Mouse (Mus musculus): ENCODE measurements around the gene Olah.

Gene Olah

GRCm38 (mm10) chr2:3348919-3349318 lies 48.1 kb downstream of the Olah start:
- DNase-seq (ENCODE audit: low spot score in 2 of 2) = peak in 1 of 2 experiments; percentile 46

- no peak for DNase-seq (ENCODE audit: low spot score in 2 of 2)
Observed at GRCm38 (mm10) chr2:3348422-3348821, 48.6 kb downstream of the Olah start.

- DNase-seq (ENCODE audit: low spot score in 2 of 2) = peak; percentile 62 to 66
Observed at GRCm38 (mm10) chr2:3335611-3336301, 61.3 kb downstream of the Olah start, which contains the start of gene Acbd7. Gene Acbd7, plus strand, starts transcription at chr2:3336168.

GRCm38 (mm10) chr2:3333761-3334160 lies 63.2 kb downstream of the Olah start:
- DNase-seq (ENCODE audit: low spot score in 2 of 2) = no peak

- peak; percentile 99 to 100 for DNase-seq (ENCODE audit: low spot score in 2 of 2)
Observed at GRCm38 (mm10) chr2:3332484-3333242, 64.3 kb downstream of the Olah start, which contains the start of gene Rpp38. Gene Rpp38, minus strand, starts transcription at chr2:3332643.

GRCm38 (mm10) chr2:3332056-3332455 lies 65.0 kb downstream of the Olah start:
- no peak for DNase-seq (ENCODE audit: low spot score in 2 of 2)

GRCm38 (mm10) chr2:3331071-3331703 lies 65.8 kb downstream of the Olah start:
- no peak for DNase-seq (ENCODE audit: low spot score in 2 of 2)

- DNase-seq (ENCODE audit: low spot score in 2 of 2) = peak in 1 of 2 experiments; percentile 30
Observed at GRCm38 (mm10) chr2:3327351-3327750, 69.7 kb downstream of the Olah start.

GRCm38 (mm10) chr2:3326547-3326946 lies 70.5 kb downstream of the Olah start:
- DNase-seq (ENCODE audit: low spot score in 2 of 2) = no peak

GRCm38 (mm10) chr2:3324381-3325130 lies 72.5 kb downstream of the Olah start:
- no peak for DNase-seq (ENCODE audit: low spot score in 2 of 2)

GRCm38 (mm10) chr2:3323132-3323531 lies 73.9 kb downstream of the Olah start:
- no peak for DNase-seq (ENCODE audit: low spot score in 2 of 2)

- peak; percentile 17 to 49 for DNase-seq (ENCODE audit: low spot score in 2 of 2)
Observed at GRCm38 (mm10) chr2:3305426-3306025, 91.5 kb downstream of the Olah start.

GRCm38 (mm10) chr2:3295826-3296225 lies 101.2 kb downstream of the Olah start:
- DNase-seq (ENCODE audit: low spot score in 2 of 2) = no peak

- DNase-seq (ENCODE audit: low spot score in 2 of 2) = no peak
Observed at GRCm38 (mm10) chr2:3292170-3292569, 104.8 kb downstream of the Olah start.
